Mouse (Mus musculus) embryonic fibroblast, embryonic 13.5 days (primary cell): Measurements from ENCODE around the gene Maea.

Source experiments
- CTCF ChIP-seq: IDR thresholded peaks from 2 replicates; pipeline ENCODE4 v1.5.1; 2011; ENCODE audit warnings: mild to moderate bottlenecking, control low read depth, low read length, moderate library complexity, borderline replicate concordance; ENCODE audit not compliant: insufficient read depth
- POLR2A ChIP-seq: IDR thresholded peaks from 2 replicates; pipeline ENCODE4 v1.6.1; 2011; ENCODE audit warnings: low read depth, mild to moderate bottlenecking, control low read depth, low read length, moderate library complexity

- TF ChIP-seq POLR2A (no peak), CTCF (no peak)
Observed at GRCm38 (mm10) chr5:33396828-33397227, 61.5 kb downstream of the Maea start.
